Mouse (Mus musculus) liver, embryonic 13.5 days (tissue): ENCODE measurements at regions not wholly inside any gene's neighbourhood (a gene's known extent, or its start where the extent isn't known, plus 50 kb on each side); places are given as distances from the start of the nearest gene placed in this dataset.
A peak's percentile ranks its signal among the peaks of the same experiment; 100 is the strongest.

Experiments
- ATAC-seq: fragments of 200-750 bp; cut with Nextera tagmentation; 2 replicates; pipeline ENCODE4 v1.8.0; 2017; ENCODE audit warnings: low read depth, mild to moderate bottlenecking, moderate number of reproducible peaks, moderate library complexity
- DNase-seq: peaks from one replicate; pipeline ENCODE4 v3.0.0; 2022
- H3K27ac ChIP-seq: fragments of 300-500 bp; sonication (generic); 2 replicates; pipeline ENCODE4 v1.5.1; 2015; ENCODE audit warnings: moderate library complexity, mild to moderate bottlenecking, inconsistent platforms
- H3K27me3 ChIP-seq: fragments of 300-500 bp; sonication (generic); 2 replicates; pipeline ENCODE4 v1.6.1; 2015; ENCODE audit warnings: mild to moderate bottlenecking, inconsistent platforms
- H3K36me3 ChIP-seq: fragments of 300-500 bp; sonication (generic); 2 replicates; pipeline ENCODE4 v1.6.1; 2015; ENCODE audit warnings: mild to moderate bottlenecking, inconsistent platforms
- H3K4me1 ChIP-seq: fragments of 300-500 bp; sonication (generic); replicated peaks from 2 replicates; pipeline ENCODE4 v1.6.1; 2015; ENCODE audit warnings: inconsistent platforms
- H3K4me2 ChIP-seq: fragments of 300-500 bp; sonication (generic); 2 replicates; pipeline ENCODE4 v1.6.1; 2015; ENCODE audit warnings: inconsistent platforms, mild to moderate bottlenecking, moderate library complexity
- H3K4me3 ChIP-seq: fragments of 300-500 bp; sonication (generic); replicated peaks from 2 replicates; pipeline ENCODE4 v1.5.1; 2015; ENCODE audit warnings: mild to moderate bottlenecking, inconsistent platforms
- H3K9ac ChIP-seq: fragments of 300-500 bp; sonication (generic); 2 replicates; pipeline ENCODE4 v1.6.1; 2015; ENCODE audit warnings: mild to moderate bottlenecking, inconsistent platforms
- H3K9me3 ChIP-seq: fragments of 300-500 bp; sonication (generic); replicated peaks from 2 replicates; pipeline ENCODE4 v1.6.1; 2016; ENCODE audit warnings: inconsistent platforms
- WGBS: fragments of 180-500 bp; shearing (Covaris S2); methylation state at CpG from one replicate; pipeline ENCODE4 v1.1.7; 2015; ENCODE audit not compliant: insufficient replicate concordance; 5-methylcytosine and 5-hydroxymethylcytosine counted together

- Histone ChIP-seq H3K4me3 (no peak overlapping the region), H3K4me2 (no peak overlapping the region), H3K36me3 (no peaks in the 10 kb centered on the region), H3K27ac (no peak overlapping the region), H3K27me3 (no peaks in the 10 kb centered on the region), H3K9ac (no peak overlapping the region), H3K4me1 (peaks cover 6% of the 10 kb centered on the region), H3K9me3 (no peaks in the 10 kb centered on the region)
- ATAC-seq (no peak), DNase-seq (no peak)
- 71% methylated on average over 2 of the region's 2 CpGs for WGBS
Observed at GRCm38 (mm10) chr11:113098360-113098759, 316.3 kb downstream of the Sox9 start.

- no peak overlapping the region for H3K9ac ChIP-seq
- H3K27ac ChIP-seq: no peak overlapping the region
- H3K9me3 ChIP-seq: no peaks in the 10 kb centered on the region
- H3K4me3 ChIP-seq: no peak overlapping the region
- H3K4me2 ChIP-seq: no peak overlapping the region
- no peak for DNase-seq
- H3K27me3 ChIP-seq: no peaks in the 10 kb centered on the region
- H3K4me1 ChIP-seq: peaks cover 6% of the 10 kb centered on the region
- WGBS: 48% methylated on average over 9 of the region's 9 CpGs
- no peaks in the 10 kb centered on the region for H3K36me3 ChIP-seq
- ATAC-seq: no peak
Observed at GRCm38 (mm10) chr11:113100800-113101199, 318.8 kb downstream of the Sox9 start.

GRCm38 (mm10) chr11:113101534-113101933 lies 319.5 kb downstream of the Sox9 start:
- ATAC-seq (peak; percentile 54), DNase-seq (no peak)
- Histone ChIP-seq H3K4me3 (no peak overlapping the region), H3K27ac (no peak overlapping the region), H3K4me2 (peak overlapping the region; percentile 15), H3K9ac (no peak overlapping the region), H3K4me1 (peaks cover 6% of the 10 kb centered on the region), H3K36me3 (no peaks in the 10 kb centered on the region), H3K27me3 (no peaks in the 10 kb centered on the region), H3K9me3 (no peaks in the 10 kb centered on the region)
- WGBS: 32% methylated on average over 11 of the region's 11 CpGs

- Histone ChIP-seq H3K9ac (no peak overlapping the region), H3K27ac (no peak overlapping the region), H3K9me3 (no peaks in the 10 kb centered on the region), H3K4me1 (peaks cover 10% of the 10 kb centered on the region), H3K4me3 (no peak overlapping the region), H3K36me3 (no peaks in the 10 kb centered on the region), H3K4me2 (no peak overlapping the region), H3K27me3 (no peaks in the 10 kb centered on the region)
- DNase-seq (no peak), ATAC-seq (no peak)
- WGBS: 70% methylated on average over 12 of the region's 12 CpGs
Observed at GRCm38 (mm10) chr11:113103161-113103845, 321.3 kb downstream of the Sox9 start.

GRCm38 (mm10) chr11:113105371-113105770 lies 323.3 kb downstream of the Sox9 start:
- Histone ChIP-seq H3K27me3 (no peaks in the 10 kb centered on the region), H3K4me2 (no peak overlapping the region), H3K4me3 (no peak overlapping the region), H3K9ac (no peak overlapping the region), H3K4me1 (peaks cover 10% of the 10 kb centered on the region), H3K9me3 (no peaks in the 10 kb centered on the region), H3K36me3 (no peaks in the 10 kb centered on the region), H3K27ac (no peak overlapping the region)
- DNase-seq (no peak), ATAC-seq (no peak)
- WGBS: 67% methylated on average over 11 of the region's 11 CpGs

GRCm38 (mm10) chr11:113107205-113107844 lies 325.3 kb downstream of the Sox9 start:
- DNase-seq (no peak), ATAC-seq (peak; percentile 57)
- H3K4me2 ChIP-seq: no peak overlapping the region
- H3K36me3 ChIP-seq: no peaks in the 10 kb centered on the region
- H3K9me3 ChIP-seq: no peaks in the 10 kb centered on the region
- no peak overlapping the region for H3K27ac ChIP-seq
- WGBS: 43% methylated on average over 16 of the region's 16 CpGs
- H3K27me3 ChIP-seq: no peaks in the 10 kb centered on the region
- no peak overlapping the region for H3K4me3 ChIP-seq
- H3K4me1 ChIP-seq: peaks cover 4% of the 10 kb centered on the region; the same call in 1 of the 2 replicates
- no peak overlapping the region for H3K9ac ChIP-seq

GRCm38 (mm10) chr11:113107966-113108699 lies 326.1 kb downstream of the Sox9 start:
- peaks cover 4% of the 10 kb centered on the region; the same call in 1 of the 2 replicates for H3K4me1 ChIP-seq
- H3K36me3 ChIP-seq: no peaks in the 10 kb centered on the region
- DNase-seq (no peak), ATAC-seq (no peak)
- no peaks in the 10 kb centered on the region for H3K27me3 ChIP-seq
- no peak overlapping the region for H3K9ac ChIP-seq
- no peak overlapping the region for H3K27ac ChIP-seq
- no peaks in the 10 kb centered on the region for H3K9me3 ChIP-seq
- no peak overlapping the region for H3K4me2 ChIP-seq
- WGBS: 47% methylated on average over 10 of the region's 10 CpGs
- H3K4me3 ChIP-seq: no peak overlapping the region

- no peak overlapping the region for H3K27ac ChIP-seq
- H3K4me1 ChIP-seq: peaks cover 4% of the 10 kb centered on the region; the same call in 1 of the 2 replicates
- H3K9me3 ChIP-seq: no peaks in the 10 kb centered on the region
- no peak overlapping the region for H3K4me3 ChIP-seq
- ATAC-seq: no peak
- H3K4me2 ChIP-seq: no peak overlapping the region
- no peaks in the 10 kb centered on the region for H3K36me3 ChIP-seq
- 56% methylated on average over 4 of the region's 4 CpGs for WGBS
- H3K27me3 ChIP-seq: no peaks in the 10 kb centered on the region
- no peak for DNase-seq
- H3K9ac ChIP-seq: no peak overlapping the region
Observed at GRCm38 (mm10) chr11:113109096-113109495, 327.1 kb downstream of the Sox9 start.

- H3K27ac ChIP-seq: no peak overlapping the region
- ATAC-seq: no peak
- H3K4me2 ChIP-seq: no peak overlapping the region
- H3K9me3 ChIP-seq: no peaks in the 10 kb centered on the region
- no peaks in the 10 kb centered on the region for H3K27me3 ChIP-seq
- H3K36me3 ChIP-seq: no peaks in the 10 kb centered on the region
- no peak overlapping the region for H3K4me3 ChIP-seq
- WGBS: 50% methylated on average over 6 of the region's 6 CpGs
- no peaks in the 10 kb centered on the region for H3K4me1 ChIP-seq
- H3K9ac ChIP-seq: no peak overlapping the region
- DNase-seq: no peak
Observed at GRCm38 (mm10) chr11:113113220-113113817, 331.3 kb downstream of the Sox9 start.

- DNase-seq (no peak), ATAC-seq (no peak)
- Histone ChIP-seq H3K4me1 (no peaks in the 10 kb centered on the region), H3K4me3 (no peak overlapping the region), H3K27me3 (no peaks in the 10 kb centered on the region), H3K4me2 (no peak overlapping the region), H3K9ac (no peak overlapping the region), H3K9me3 (no peaks in the 10 kb centered on the region), H3K36me3 (no peaks in the 10 kb centered on the region), H3K27ac (no peak overlapping the region)
- WGBS: 65% methylated on average over 9 of the region's 9 CpGs
Observed at GRCm38 (mm10) chr11:113117179-113117898, 335.3 kb downstream of the Sox9 start.

- ATAC-seq (no peak), DNase-seq (no peak)
- Histone ChIP-seq H3K4me2 (no peak overlapping the region), H3K4me1 (no peaks in the 10 kb centered on the region), H3K4me3 (no peak overlapping the region), H3K27me3 (no peaks in the 10 kb centered on the region), H3K27ac (no peak overlapping the region), H3K9me3 (no peaks in the 10 kb centered on the region), H3K9ac (no peak overlapping the region), H3K36me3 (no peaks in the 10 kb centered on the region)
- 46% methylated on average over 6 of the region's 6 CpGs for WGBS
Observed at GRCm38 (mm10) chr11:113120570-113120969, 338.5 kb downstream of the Sox9 start.
